Mouse (Mus musculus) limb, embryonic 11.5 days (tissue): ENCODE results near the gene Foxk1. TPM values are rescaled to one million over a fixed set of nuclear protein-coding genes. Genes with fewer than 3 reads are reported as not detected.

ENCODE experiments used
- ATAC-seq: fragments of 200-750 bp; cut with Nextera tagmentation; 2 replicates; pipeline ENCODE4 v1.8.0; 2017; ENCODE audit warnings: low read depth; ENCODE audit not compliant: insufficient number of reproducible peaks, low FRiP score, low TSS enrichment
- DNase-seq: peaks from one replicate; pipeline ENCODE4 v3.0.0-alpha.2; 2015; ENCODE audit warnings: low spot score
- H3K27ac ChIP-seq: fragments of 300-500 bp; sonication (generic); replicated peaks from 2 replicates; pipeline ENCODE4 v1.5.1; 2014; ENCODE audit warnings: low read depth, mild to moderate bottlenecking, low read length
- H3K27me3 ChIP-seq: fragments of 300-500 bp; sonication (generic); 2 replicates; pipeline ENCODE4 v1.6.1; 2014; ENCODE audit warnings: mild to moderate bottlenecking, low read length, mixed read lengths; ENCODE audit not compliant: control insufficient read depth, insufficient read depth
- H3K36me3 ChIP-seq: fragments of 300-500 bp; sonication (generic); 2 replicates; pipeline ENCODE4 v1.6.1; 2014; ENCODE audit warnings: mild to moderate bottlenecking, low read length, moderate library complexity, mixed read lengths; ENCODE audit not compliant: control insufficient read depth, insufficient read depth
- H3K4me1 ChIP-seq: fragments of 300-500 bp; sonication (generic); 2 replicates; pipeline ENCODE4 v1.6.1; 2014; ENCODE audit warnings: low read length, mixed read lengths; ENCODE audit not compliant: control insufficient read depth, insufficient read depth
- H3K4me2 ChIP-seq: fragments of 300-500 bp; sonication (generic); 2 replicates; pipeline ENCODE4 v1.6.1; 2014; ENCODE audit warnings: low read depth, mild to moderate bottlenecking, moderate library complexity; ENCODE audit not compliant: severe bottlenecking
- H3K4me3 ChIP-seq: fragments of 300-500 bp; sonication (generic); 2 replicates; pipeline ENCODE4 v1.5.1; 2014; ENCODE audit warnings: low read depth, low read length
- H3K9ac ChIP-seq: fragments of 300-500 bp; sonication (generic); 2 replicates; pipeline ENCODE4 v1.6.1; 2014; ENCODE audit warnings: mild to moderate bottlenecking, low read length
- H3K9me3 ChIP-seq: fragments of 300-500 bp; sonication (generic); 2 replicates; pipeline ENCODE4 v1.6.1; 2016; ENCODE audit warnings: low read length; ENCODE audit not compliant: control insufficient read depth
- WGBS: fragments of 180-500 bp; shearing (Covaris S2); extraction: QIAGEN DNeasy Blood & Tissue Kit; methylation state at CpG from one replicate; pipeline ENCODE4 v1.1.7; 2014; 5-methylcytosine and 5-hydroxymethylcytosine counted together
- polyA plus RNA-seq: library from polyadenylated mRNA; unstranded; fragments of >200 nt; fragmentation: Nextera tagmentation; extraction: Ambion mirVana; gene quantifications from 2 replicates; pipeline ENCODE4 v1.2.1, GENCODE M21; 2014

Gene Foxk1
- polyA plus RNA-seq, 1 experiment from 2014 or later = 3.3 TPM

GRCm38 (mm10) chr5:142400181-142400883, 965 bp upstream of the Foxk1 start:
- Histone ChIP-seq H3K27me3 (no peaks in the 10 kb centered on the region), H3K4me1 (peaks cover 16% of the 10 kb centered on the region), H3K27ac (no peak overlapping the region), H3K4me3 (0 out of 2 replicates have a peak overlapping the region, but pooled peaks have one; percentile 89), H3K9me3 (no peaks in the 10 kb centered on the region), H3K9ac (peak overlapping the region; percentile 45; the same call in 1 of the 2 replicates), H3K4me2 (peak overlapping the region; percentile 92), H3K36me3 (no peaks in the 10 kb centered on the region)
- ATAC-seq = no peak
- DNase-seq = peak; percentile 61
- WGBS = 24% methylated on average over 17 of the region's 17 CpGs

GRCm38 (mm10) chr5:142401641-142402625, 636 bp downstream of the Foxk1 start:
- under 1% methylated on average over 66 of the region's 67 CpGs for WGBS
- Histone ChIP-seq H3K9ac (peak overlapping the region; percentile 81), H3K36me3 (no peaks in the 10 kb centered on the region), H3K4me2 (peak overlapping the region; percentile 92), H3K27me3 (no peaks in the 10 kb centered on the region), H3K4me3 (peak overlapping the region; percentile 89), H3K4me1 (peaks cover 16% of the 10 kb centered on the region), H3K27ac (peak overlapping the region; percentile 67), H3K9me3 (no peaks in the 10 kb centered on the region)
- peak; percentile 60 for DNase-seq
- peak; percentile 48; the same call in 1 of the 2 replicates for ATAC-seq

DNA sequence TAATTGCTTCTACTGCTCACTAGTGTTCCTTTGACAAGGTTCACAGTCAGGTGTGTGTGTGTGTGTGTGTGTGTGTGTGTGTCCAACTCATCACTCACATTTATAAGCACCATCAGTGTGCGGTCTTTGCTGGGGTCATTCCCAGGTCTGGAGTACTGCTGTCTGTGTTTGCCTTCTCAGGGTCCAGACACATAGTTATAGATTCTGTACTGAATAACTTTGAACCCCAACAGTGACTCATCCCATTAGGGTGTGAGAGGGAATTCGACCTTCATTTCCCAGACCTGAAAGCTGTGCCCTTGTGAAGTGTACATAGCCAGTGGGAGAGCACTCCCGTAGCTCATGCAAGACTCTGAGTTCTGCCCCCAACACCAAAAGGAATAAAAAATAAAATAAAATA, 2.4 kb downstream of the Foxk1 start:
- WGBS = 90% methylated on average over 3 of the region's 3 CpGs
- Histone ChIP-seq H3K4me2 (no peak overlapping the region), H3K4me1 (peaks cover 16% of the 10 kb centered on the region), H3K9ac (no peak overlapping the region), H3K9me3 (no peaks in the 10 kb centered on the region), H3K27ac (no peak overlapping the region), H3K4me3 (no peak overlapping the region), H3K36me3 (no peaks in the 10 kb centered on the region), H3K27me3 (no peaks in the 10 kb centered on the region)
- DNase-seq = no peak
- ATAC-seq = no peak

GRCm38 (mm10) chr5:142404307-142404706, 3.0 kb downstream of the Foxk1 start:
- H3K27ac ChIP-seq = no peak overlapping the region

DNA sequence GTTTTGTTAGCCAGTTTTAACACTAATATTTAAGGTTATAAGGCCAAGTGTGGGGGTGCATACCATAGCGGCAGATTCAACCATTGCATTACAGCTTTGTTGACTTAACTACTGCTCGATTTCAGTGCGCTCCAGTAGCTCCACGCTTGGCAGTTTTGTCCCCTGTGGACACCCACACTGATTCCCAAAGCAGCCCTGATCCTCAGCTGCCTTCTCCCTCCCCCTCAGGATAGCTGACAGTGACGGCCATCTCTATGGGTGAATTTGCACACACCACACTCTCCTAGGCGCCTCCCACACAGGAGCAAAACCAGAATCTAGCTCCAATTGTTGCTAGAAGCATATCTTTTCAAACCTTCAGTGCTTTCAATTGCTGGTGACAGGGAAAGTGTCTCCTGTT, 4.1 kb downstream of the Foxk1 start:
- DNase-seq (no peak), ATAC-seq (no peak)
- H3K36me3 ChIP-seq = no peaks in the 10 kb centered on the region
- 89% methylated on average over 6 of the region's 6 CpGs for WGBS
- no peaks in the 10 kb centered on the region for H3K9me3 ChIP-seq
- H3K4me3 ChIP-seq = no peak overlapping the region
- peaks cover 23% of the 10 kb centered on the region for H3K4me1 ChIP-seq
- no peak overlapping the region for H3K27ac ChIP-seq
- no peak overlapping the region for H3K9ac ChIP-seq
- no peaks in the 10 kb centered on the region for H3K27me3 ChIP-seq
- no peak overlapping the region for H3K4me2 ChIP-seq

More at GRCm38 (mm10) chr5:142404307-142404706, 3.0 kb downstream of the Foxk1 start:
- Histone ChIP-seq H3K9ac (no peak overlapping the region), H3K4me1 (peaks cover 16% of the 10 kb centered on the region), H3K9me3 (no peaks in the 10 kb centered on the region), H3K27me3 (no peaks in the 10 kb centered on the region), H3K4me2 (no peak overlapping the region), H3K36me3 (no peaks in the 10 kb centered on the region), H3K4me3 (no peak overlapping the region)
- 96% methylated on average over 1 of the region's 1 CpGs for WGBS
- DNase-seq (no peak), ATAC-seq (no peak)

GRCm38 (mm10) chr5:142406401-142406800, 5.1 kb downstream of the Foxk1 start:
- H3K4me3 ChIP-seq = no peak overlapping the region
- no peaks in the 10 kb centered on the region for H3K9me3 ChIP-seq
- ATAC-seq = no peak
- H3K9ac ChIP-seq = no peak overlapping the region
- no peak overlapping the region for H3K4me2 ChIP-seq
- H3K36me3 ChIP-seq = no peaks in the 10 kb centered on the region
- H3K27ac ChIP-seq = no peak overlapping the region
- H3K27me3 ChIP-seq = no peaks in the 10 kb centered on the region
- DNase-seq = no peak
- peaks cover 23% of the 10 kb centered on the region for H3K4me1 ChIP-seq
- WGBS = 87% methylated on average over 7 of the region's 7 CpGs

GRCm38 (mm10) chr5:142406937-142407336, 5.6 kb downstream of the Foxk1 start:
- Histone ChIP-seq H3K4me2 (no peak overlapping the region), H3K36me3 (no peaks in the 10 kb centered on the region), H3K9ac (no peak overlapping the region), H3K27ac (no peak overlapping the region), H3K4me3 (no peak overlapping the region), H3K27me3 (no peaks in the 10 kb centered on the region), H3K4me1 (peaks cover 23% of the 10 kb centered on the region), H3K9me3 (no peaks in the 10 kb centered on the region)
- no peak for DNase-seq
- WGBS = 80% methylated on average over 11 of the region's 11 CpGs
- ATAC-seq = no peak

GRCm38 (mm10) chr5:142407381-142407780, 6.1 kb downstream of the Foxk1 start:
- 90% methylated on average over 7 of the region's 7 CpGs for WGBS
- Histone ChIP-seq H3K4me2 (no peak overlapping the region), H3K36me3 (no peaks in the 10 kb centered on the region), H3K9me3 (no peaks in the 10 kb centered on the region), H3K9ac (no peak overlapping the region), H3K27ac (no peak overlapping the region), H3K4me3 (no peak overlapping the region), H3K4me1 (peaks cover 21% of the 10 kb centered on the region), H3K27me3 (no peaks in the 10 kb centered on the region)
- DNase-seq = no peak
- no peak for ATAC-seq
